Mouse (Mus musculus) T-helper 1 cell (primary cell): Measurements from ENCODE around the gene Plch2.

Source experiments
- in situ Hi-C: fragments of 300-600 bp; cut with MboI, MseI; formaldehyde crosslinking; loops from one replicate; pipeline ENCODE4 v1.15.1; 2025; ENCODE audit warnings: high pct_unique_total_duplicates

Plch2 gene

GRCm38 (mm10) chr4:155024170-155025010 lies 32.2 kb downstream of the Plch2 start:
- in situ Hi-C loops: no loop called here

- in situ Hi-C loops: no loop called here
These were observed 34.2 kb downstream of the Plch2 start for GRCm38 (mm10) chr4:155022228-155022855.

- in situ Hi-C loops: no loop called here
These were observed 35.8 kb downstream of the Plch2 start for GRCm38 (mm10) chr4:155020813-155021212.

GRCm38 (mm10) chr4:155020141-155020540 lies 36.4 kb downstream of the Plch2 start:
- in situ Hi-C loops: no loop called here

GRCm38 (mm10) chr4:155019336-155019847 lies 37.2 kb downstream of the Plch2 start:
- in situ Hi-C loops: no loop called here

- in situ Hi-C loops: no loop called here
These were observed 37.8 kb downstream of the Plch2 start for GRCm38 (mm10) chr4:155018601-155019335.

- in situ Hi-C loops: no loop called here
These were observed 38.5 kb downstream of the Plch2 start for GRCm38 (mm10) chr4:155018066-155018465.

GRCm38 (mm10) chr4:155017253-155017878 lies 39.2 kb downstream of the Plch2 start:
- in situ Hi-C loops: no loop called here

GRCm38 (mm10) chr4:155016807-155017206 lies 39.8 kb downstream of the Plch2 start:
- in situ Hi-C loops: no loop called here

- in situ Hi-C loops: no loop called here
These were observed 41.0 kb downstream of the Plch2 start for GRCm38 (mm10) chr4:155015550-155015949.

- in situ Hi-C loops: no loop called here
These were observed 41.8 kb downstream of the Plch2 start for GRCm38 (mm10) chr4:155014791-155015190.

- in situ Hi-C loops: no loop called here
These were observed 42.3 kb downstream of the Plch2 start for GRCm38 (mm10) chr4:155014244-155014643.

- in situ Hi-C loops: no loop called here
These were observed 43.8 kb downstream of the Plch2 start for GRCm38 (mm10) chr4:155012788-155013187.

- in situ Hi-C loops: no loop called here
These were observed 44.5 kb downstream of the Plch2 start for GRCm38 (mm10) chr4:155012115-155012514.

- in situ Hi-C loops: no loop called here
These were observed 45.1 kb downstream of the Plch2 start for GRCm38 (mm10) chr4:155011312-155012025.

- in situ Hi-C loops: no loop called here
These were observed 45.7 kb downstream of the Plch2 start for GRCm38 (mm10) chr4:155010870-155011269.

- in situ Hi-C loops: no loop called here
These were observed 47.4 kb downstream of the Plch2 start for GRCm38 (mm10) chr4:155009216-155009615.

GRCm38 (mm10) chr4:155008075-155008474 lies 48.5 kb downstream of the Plch2 start:
- in situ Hi-C loops: no loop called here

GRCm38 (mm10) chr4:155007641-155008040 lies 48.9 kb downstream of the Plch2 start:
- in situ Hi-C loops: no loop called here

GRCm38 (mm10) chr4:155006296-155006695 lies 50.3 kb downstream of the Plch2 start:
- in situ Hi-C loops: no loop called here

GRCm38 (mm10) chr4:155005278-155005677 lies 51.3 kb downstream of the Plch2 start:
- in situ Hi-C loops: no loop called here
